Mouse (Mus musculus) midbrain, embryonic 11.5 days (tissue): ENCODE data around the gene Cldn34b4. TPM values are rescaled to one million over a fixed set of nuclear protein-coding genes. Genes with fewer than 3 reads are reported as not detected.

Experiments
- ATAC-seq: fragments of 200-750 bp; cut with Nextera tagmentation; 2 replicates; pipeline ENCODE4 v1.8.0; 2017; ENCODE audit warnings: moderate TSS enrichment, moderate library complexity; ENCODE audit not compliant: low FRiP score
- DNase-seq: peaks from one replicate; pipeline ENCODE4 v3.0.0; 2015; ENCODE audit warnings: low spot score; ENCODE audit errors: missing footprints
- H3K27ac ChIP-seq: fragments of 300-500 bp; sonication (generic); 2 replicates; pipeline ENCODE4 v1.5.1; 2014; ENCODE audit warnings: low read depth, low read length
- H3K27me3 ChIP-seq: fragments of 300-500 bp; sonication (generic); 2 replicates; pipeline ENCODE4 v1.6.1; 2014; ENCODE audit warnings: mild to moderate bottlenecking, low read length, moderate library complexity, mixed read lengths; ENCODE audit not compliant: control insufficient read depth, insufficient read depth
- H3K36me3 ChIP-seq: fragments of 300-500 bp; sonication (generic); 2 replicates; pipeline ENCODE4 v1.6.1; 2014; ENCODE audit warnings: mild to moderate bottlenecking, low read length, moderate library complexity, mixed read lengths; ENCODE audit not compliant: control insufficient read depth, insufficient read depth
- H3K4me1 ChIP-seq: fragments of 300-500 bp; sonication (generic); 2 replicates; pipeline ENCODE4 v1.6.1; 2014; ENCODE audit warnings: low read length; ENCODE audit not compliant: control insufficient read depth, insufficient read depth
- H3K4me2 ChIP-seq: fragments of 300-500 bp; sonication (generic); 2 replicates; pipeline ENCODE4 v1.6.1; 2014; ENCODE audit warnings: mild to moderate bottlenecking, moderate library complexity
- H3K4me3 ChIP-seq: fragments of 300-500 bp; sonication (generic); 2 replicates; pipeline ENCODE4 v1.5.1; 2014; ENCODE audit warnings: low read depth, low read length
- H3K9ac ChIP-seq: fragments of 300-500 bp; sonication (generic); 2 replicates; pipeline ENCODE4 v1.6.1; 2014; ENCODE audit warnings: low read length
- H3K9me3 ChIP-seq: fragments of 300-500 bp; sonication (generic); 2 replicates; pipeline ENCODE4 v1.6.1; 2016; ENCODE audit warnings: low read length; ENCODE audit not compliant: control insufficient read depth
- WGBS: fragments of 180-500 bp; shearing (Covaris S2); extraction: QIAGEN DNeasy Blood & Tissue Kit; methylation state at CpG from one replicate; pipeline ENCODE4 v1.1.7; 2014; 5-methylcytosine and 5-hydroxymethylcytosine counted together
- polyA plus RNA-seq: library from polyadenylated mRNA; unstranded; fragments of >200 nt; fragmentation: Nextera tagmentation; extraction: Ambion mirVana; gene quantifications from 2 replicates; pipeline ENCODE4 v1.2.1, GENCODE M21; 2014

The Cldn34b4 gene
- not detected in 2 replicates for polyA plus RNA-seq

DNA sequence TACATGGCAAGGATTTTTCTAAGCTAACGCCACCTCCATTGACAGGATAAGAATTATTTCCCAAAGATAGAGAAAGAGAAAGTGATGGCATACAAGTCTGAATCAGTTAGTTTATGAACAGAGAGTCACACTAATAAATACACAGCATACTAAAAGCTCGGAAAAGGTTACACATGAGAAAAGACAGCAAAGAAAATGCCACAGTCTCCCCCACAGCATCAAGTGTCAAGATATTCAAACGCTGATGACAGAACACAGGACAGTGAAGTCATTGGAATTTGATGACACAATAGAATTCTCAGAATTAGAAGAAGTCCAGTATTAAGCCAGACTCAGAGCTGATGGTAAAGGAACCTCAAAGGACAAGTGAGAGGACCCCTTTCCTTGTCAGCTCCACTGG lies at the start of gene Cldn34b4:
Gene Cldn34b4, plus strand, starts transcription at position 301 of the 400 bp plus-strand sequence.
- Histone ChIP-seq H3K9ac (no peak within 1 kb of the TSS), H3K4me3 (no peak within 1 kb of the TSS), H3K9me3 (no peaks in the 10 kb centered on the region), H3K36me3 (no peaks in the 10 kb centered on the region), H3K27me3 (no peaks in the 10 kb centered on the region), H3K4me1 (no peaks in the 10 kb centered on the region), H3K4me2 (no peak within 1 kb of the TSS), H3K27ac (no peak within 1 kb of the TSS)
- WGBS, result 89% methylated on average over 3 of the region's 3 CpGs
- DNase-seq (no peak), ATAC-seq (no peak)

Other genes starting within 250 kb of the Cldn34b4 start
- gene Cldn34b3, start 129.0 kb upstream of the Cldn34b4 start, polyA plus RNA-seq, result not detected in 2 replicates
- gene Cldn34d, start 209.6 kb downstream of the Cldn34b4 start, polyA plus RNA-seq, result not detected in 2 replicates